Mouse (Mus musculus): ENCODE results near the gene Hcn2. TPM values are rescaled to one million over a fixed set of nuclear protein-coding genes. Genes with fewer than 3 reads are reported as not detected.

The Hcn2 gene
- polyA plus RNA-seq, 1 experiment from 2014 or later: 0.28 TPM

GRCm38 (mm10) chr10:79732500-79732899 is 16.1 kb downstream of the Hcn2 start:
- no peaks in the 10 kb centered on the region for H3K9me3 ChIP-seq (replicated peaks; ENCODE audit: low read length)
- DNase-seq (ENCODE audit: low spot score) (no peak), ATAC-seq (replicated peaks; ENCODE audit: low FRiP score, low read depth) (no peak)
- H3K27me3 ChIP-seq (ENCODE audit: insufficient read depth, low read length): no peaks in the 10 kb centered on the region
- H3K9ac ChIP-seq (ENCODE audit: low read depth, low read length): no peak overlapping the region
- H3K4me1 ChIP-seq (replicated peaks; ENCODE audit: insufficient read depth, low read length): no peaks in the 10 kb centered on the region
- 90% methylated on average over 1 of the region's 1 CpGs for WGBS
- peaks cover 24% of the 10 kb centered on the region for H3K36me3 ChIP-seq (ENCODE audit: insufficient read depth, low read length)
- H3K4me2 ChIP-seq (ENCODE audit: low read length): no peak overlapping the region
- H3K27ac ChIP-seq: no peak overlapping the region
- H3K4me3 ChIP-seq (replicated peaks; ENCODE audit: low read depth, low read length): no peak overlapping the region
- peak; percentile 58 for TF ChIP-seq CTCF (IDR thresholded peaks at IDR 0.05; ENCODE audit: low read depth)

- 90% methylated on average over 15 of the region's 15 CpGs for WGBS
- DNase-seq (ENCODE audit: low spot score): no peak
- no peak overlapping the region for H3K27ac ChIP-seq
- H3K4me1 ChIP-seq (replicated peaks; ENCODE audit: insufficient read depth, low read length): no peaks in the 10 kb centered on the region
- H3K9me3 ChIP-seq (replicated peaks; ENCODE audit: low read length): 0 out of 2 replicates have a peak, but pooled peaks cover 1% of the 10 kb centered on the region
- ATAC-seq (replicated peaks; ENCODE audit: low FRiP score, low read depth): no peak
- TF ChIP-seq CTCF (IDR thresholded peaks at IDR 0.05; ENCODE audit: low read depth): no peak
- no peak overlapping the region for H3K4me3 ChIP-seq (replicated peaks; ENCODE audit: low read depth, low read length)
- H3K4me2 ChIP-seq (ENCODE audit: low read length): no peak overlapping the region
- H3K9ac ChIP-seq (ENCODE audit: low read depth, low read length): no peak overlapping the region
- peaks cover 37% of the 10 kb centered on the region for H3K36me3 ChIP-seq (ENCODE audit: insufficient read depth, low read length)
- H3K27me3 ChIP-seq (ENCODE audit: insufficient read depth, low read length): no peaks in the 10 kb centered on the region
Measured at GRCm38 (mm10) chr10:79733847-79734246, 17.4 kb downstream of the Hcn2 start.

GRCm38 (mm10) chr10:79735361-79735760 is 18.9 kb downstream of the Hcn2 start:
- H3K4me1 ChIP-seq (replicated peaks; ENCODE audit: insufficient read depth, low read length): no peaks in the 10 kb centered on the region
- H3K27me3 ChIP-seq (ENCODE audit: insufficient read depth, low read length): no peaks in the 10 kb centered on the region
- peak; percentile 30; the same call in 1 of the 2 replicates for TF ChIP-seq CTCF (IDR thresholded peaks at IDR 0.05; ENCODE audit: low read depth)
- ATAC-seq (replicated peaks; ENCODE audit: low FRiP score, low read depth) (no peak), DNase-seq (ENCODE audit: low spot score) (no peak)
- peaks cover 52% of the 10 kb centered on the region for H3K36me3 ChIP-seq (ENCODE audit: insufficient read depth, low read length)
- H3K4me2 ChIP-seq (ENCODE audit: low read length): peak overlapping the region; percentile 37
- H3K9ac ChIP-seq (ENCODE audit: low read depth, low read length): no peak overlapping the region
- H3K27ac ChIP-seq: no peak overlapping the region
- no peak overlapping the region for H3K4me3 ChIP-seq (replicated peaks; ENCODE audit: low read depth, low read length)
- 0 out of 2 replicates have a peak, but pooled peaks cover 6% of the 10 kb centered on the region for H3K9me3 ChIP-seq (replicated peaks; ENCODE audit: low read length)
- 48% methylated on average over 43 of the region's 52 CpGs for WGBS

GRCm38 (mm10) chr10:79736706-79737105 is 20.3 kb downstream of the Hcn2 start:
- Histone ChIP-seq H3K4me2 (ENCODE audit: low read length) (no peak overlapping the region), H3K9ac (ENCODE audit: low read depth, low read length) (no peak overlapping the region), H3K27me3 (ENCODE audit: insufficient read depth, low read length) (no peaks in the 10 kb centered on the region), H3K27ac (no peak overlapping the region), H3K4me1 (replicated peaks; ENCODE audit: insufficient read depth, low read length) (no peaks in the 10 kb centered on the region), H3K9me3 (replicated peaks; ENCODE audit: low read length) (0 out of 2 replicates have a peak, but pooled peaks cover 6% of the 10 kb centered on the region), H3K4me3 (replicated peaks; ENCODE audit: low read depth, low read length) (no peak overlapping the region), H3K36me3 (ENCODE audit: insufficient read depth, low read length) (peaks cover 66% of the 10 kb centered on the region)
- ATAC-seq (replicated peaks; ENCODE audit: low FRiP score, low read depth) (no peak), DNase-seq (ENCODE audit: low spot score) (no peak)
- TF ChIP-seq CTCF (IDR thresholded peaks at IDR 0.05; ENCODE audit: low read depth): no peak
- WGBS: 72% methylated on average over 14 of the region's 14 CpGs

- Histone ChIP-seq H3K9me3 (replicated peaks; ENCODE audit: low read length) (0 out of 2 replicates have a peak, but pooled peaks cover 6% of the 10 kb centered on the region), H3K27ac (no peak overlapping the region), H3K36me3 (ENCODE audit: insufficient read depth, low read length) (peaks cover 77% of the 10 kb centered on the region), H3K27me3 (ENCODE audit: insufficient read depth, low read length) (no peaks in the 10 kb centered on the region), H3K4me1 (replicated peaks; ENCODE audit: insufficient read depth, low read length) (no peaks in the 10 kb centered on the region), H3K4me2 (ENCODE audit: low read length) (no peak overlapping the region), H3K4me3 (replicated peaks; ENCODE audit: low read depth, low read length) (no peak overlapping the region), H3K9ac (ENCODE audit: low read depth, low read length) (no peak overlapping the region)
- DNase-seq (ENCODE audit: low spot score) (no peak), ATAC-seq (replicated peaks; ENCODE audit: low FRiP score, low read depth) (no peak)
- 92% methylated on average over 10 of the region's 10 CpGs for WGBS
- TF ChIP-seq CTCF (IDR thresholded peaks at IDR 0.05; ENCODE audit: low read depth): peak; percentile 39; the same call in 1 of the 2 replicates
Measured at GRCm38 (mm10) chr10:79738259-79738658, 21.8 kb downstream of the Hcn2 start.

GRCm38 (mm10) chr10:79739234-79739633 is 22.8 kb downstream of the Hcn2 start:
- 0 out of 2 replicates have a peak, but pooled peaks cover 6% of the 10 kb centered on the region for H3K9me3 ChIP-seq (replicated peaks; ENCODE audit: low read length)
- no peak for TF ChIP-seq CTCF (IDR thresholded peaks at IDR 0.05; ENCODE audit: low read depth)

GRCm38 (mm10) chr10:79740863-79741262 is 24.4 kb downstream of the Hcn2 start:
- Histone ChIP-seq H3K27ac (no peak overlapping the region), H3K27me3 (ENCODE audit: insufficient read depth, low read length) (no peaks in the 10 kb centered on the region), H3K4me3 (replicated peaks; ENCODE audit: low read depth, low read length) (no peak overlapping the region), H3K9me3 (replicated peaks; ENCODE audit: low read length) (0 out of 2 replicates have a peak, but pooled peaks cover 6% of the 10 kb centered on the region), H3K4me2 (ENCODE audit: low read length) (no peak overlapping the region), H3K36me3 (ENCODE audit: insufficient read depth, low read length) (peaks cover 82% of the 10 kb centered on the region), H3K9ac (ENCODE audit: low read depth, low read length) (no peak overlapping the region), H3K4me1 (replicated peaks; ENCODE audit: insufficient read depth, low read length) (0 out of 2 replicates have a peak, but pooled peaks cover 2% of the 10 kb centered on the region)
- DNase-seq (ENCODE audit: low spot score) (no peak), ATAC-seq (replicated peaks; ENCODE audit: low FRiP score, low read depth) (no peak)
- 80% methylated on average over 11 of the region's 11 CpGs for whole genome bisulfite sequencing
- TF ChIP-seq CTCF (IDR thresholded peaks at IDR 0.05; ENCODE audit: low read depth): peak; percentile 6; the same call in 1 of the 2 replicates

More at GRCm38 (mm10) chr10:79739234-79739633, 22.8 kb downstream of the Hcn2 start:
- DNase-seq (ENCODE audit: low spot score) (no peak), ATAC-seq (replicated peaks; ENCODE audit: low FRiP score, low read depth) (no peak)
- Histone ChIP-seq H3K27me3 (ENCODE audit: insufficient read depth, low read length) (no peaks in the 10 kb centered on the region), H3K27ac (no peak overlapping the region), H3K4me3 (replicated peaks; ENCODE audit: low read depth, low read length) (no peak overlapping the region), H3K36me3 (ENCODE audit: insufficient read depth, low read length) (peaks cover 81% of the 10 kb centered on the region), H3K4me2 (ENCODE audit: low read length) (no peak overlapping the region), H3K4me1 (replicated peaks; ENCODE audit: insufficient read depth, low read length) (no peaks in the 10 kb centered on the region), H3K9ac (ENCODE audit: low read depth, low read length) (no peak overlapping the region)
- 97% methylated on average over 28 of the region's 28 CpGs for WGBS

Measured in kidney, postnatal 0 days (tissue).